Mouse (Mus musculus): ENCODE measurements around the gene Zbtb38.

The Zbtb38 gene

GRCm38 (mm10) chr9:96731039-96731895, 21.4 kb downstream of the Zbtb38 start:
- DNase-seq (ENCODE audit: low spot score in 2 of 2), result no peak

- no peak for DNase-seq (ENCODE audit: low spot score in 2 of 2)
Measured at GRCm38 (mm10) chr9:96730311-96730625, 22.4 kb downstream of the Zbtb38 start.

- DNase-seq (ENCODE audit: low spot score in 2 of 2), result no peak
Measured at GRCm38 (mm10) chr9:96729537-96730310, 22.9 kb downstream of the Zbtb38 start.

- DNase-seq (ENCODE audit: low spot score in 2 of 2), result no peak
Measured at GRCm38 (mm10) chr9:96728338-96729162, 24.1 kb downstream of the Zbtb38 start.

GRCm38 (mm10) chr9:96727688-96728087, 24.9 kb downstream of the Zbtb38 start:
- no peak for DNase-seq (ENCODE audit: low spot score in 2 of 2)

- DNase-seq (ENCODE audit: low spot score in 2 of 2), result no peak
Measured at GRCm38 (mm10) chr9:96726336-96727131, 26.1 kb downstream of the Zbtb38 start.

GRCm38 (mm10) chr9:96725582-96726320, 26.9 kb downstream of the Zbtb38 start:
- no peak for DNase-seq (ENCODE audit: low spot score in 2 of 2)

- no peak for DNase-seq (ENCODE audit: low spot score in 2 of 2)
Measured at GRCm38 (mm10) chr9:96723650-96724049, 29.0 kb downstream of the Zbtb38 start.

GRCm38 (mm10) chr9:96721163-96721799, 31.4 kb downstream of the Zbtb38 start:
- no peak for DNase-seq (ENCODE audit: low spot score in 2 of 2)

- DNase-seq (ENCODE audit: low spot score in 2 of 2), result no peak
Measured at GRCm38 (mm10) chr9:96720510-96721162, 32.0 kb downstream of the Zbtb38 start.

- DNase-seq (ENCODE audit: low spot score in 2 of 2), result no peak
Measured at GRCm38 (mm10) chr9:96719408-96720158, 33.0 kb downstream of the Zbtb38 start.

GRCm38 (mm10) chr9:96718888-96719287, 33.7 kb downstream of the Zbtb38 start:
- no peak for DNase-seq (ENCODE audit: low spot score in 2 of 2)

GRCm38 (mm10) chr9:96718402-96718798, 34.2 kb downstream of the Zbtb38 start:
- DNase-seq (ENCODE audit: low spot score in 2 of 2), result no peak

- no peak for DNase-seq (ENCODE audit: low spot score in 2 of 2)
Measured at GRCm38 (mm10) chr9:96717698-96718401, 34.8 kb downstream of the Zbtb38 start.

- no peak for DNase-seq (ENCODE audit: low spot score in 2 of 2)
Measured at GRCm38 (mm10) chr9:96716735-96717444, 35.7 kb downstream of the Zbtb38 start.

GRCm38 (mm10) chr9:96716136-96716535, 36.5 kb downstream of the Zbtb38 start:
- no peak for DNase-seq (ENCODE audit: low spot score in 2 of 2)

- no peak for DNase-seq (ENCODE audit: low spot score in 2 of 2)
Measured at GRCm38 (mm10) chr9:96715171-96715570, 37.5 kb downstream of the Zbtb38 start.

All from right cerebral cortex, adult 2 months (tissue).